Mouse (Mus musculus) CH12.LX (cell line): ENCODE results near the gene Urgcp. TPM values are rescaled to one million over a fixed set of nuclear protein-coding genes. Genes with fewer than 3 reads are reported as not detected.

ENCODE experiments used
- DNase-seq: peaks from one replicate; pipeline ENCODE4 v3.0.0-alpha.2; 2013; ENCODE audit errors: extremely low read depth
- H3K27ac ChIP-seq: 2 replicates; pipeline ENCODE4 v1.5.1; 2012; ENCODE audit warnings: low read depth, mild to moderate bottlenecking, control low read depth, moderate library complexity; ENCODE audit not compliant: insufficient read depth
- H3K27me3 ChIP-seq: replicated peaks from 2 replicates; pipeline ENCODE3; 2012; ENCODE audit warnings: inconsistent platforms
- H3K36me3 ChIP-seq, 2 experiments: replicated peaks in 1 of 2; 2 replicates each; pipeline versions ENCODE3 to v1.6.1; 2012; ENCODE audit warnings: inconsistent platforms in 1 of 2, low read length in 1 of 2, mild to moderate bottlenecking in 1 of 2, mixed read lengths in 1 of 2, moderate library complexity in 1 of 2; ENCODE audit not compliant: control insufficient read depth in 1 of 2, insufficient read depth in 1 of 2
- H3K4me1 ChIP-seq, 2 experiments: 2 replicates each; pipeline ENCODE4 v1.6.1; 2012; ENCODE audit warnings: inconsistent platforms in 1 of 2, moderate library complexity in 1 of 2; ENCODE audit not compliant: insufficient read depth in 2 of 2, control insufficient read depth in 1 of 2
- H3K4me2 ChIP-seq: 2 replicates; pipeline ENCODE4 v1.6.1; 2012; ENCODE audit warnings: low read depth, mild to moderate bottlenecking, control low read depth; ENCODE audit not compliant: poor library complexity, insufficient read depth, severe bottlenecking
- H3K4me3 ChIP-seq, 3 experiments: fragments of 150-350 bp in 1 of 3; sonication (generic) in 1 of 3; replicated peaks in 1 of 3; 2 replicates each; pipeline versions ENCODE3 to v1.5.1; 2011 to 2012; ENCODE audit warnings: low read depth in 2 of 3, low read length in 2 of 3, mild to moderate bottlenecking in 2 of 3, moderate library complexity in 2 of 3, control low read depth in 1 of 3, improper control_type of control experiment in 1 of 3, inconsistent platforms in 1 of 3, mixed read lengths in 1 of 3; ENCODE audit not compliant: poor library complexity in 1 of 3
- H3K79me2 ChIP-seq: replicated peaks from 2 replicates; pipeline ENCODE4 v1.6.1; 2012; ENCODE audit warnings: mild to moderate bottlenecking, moderate library complexity; ENCODE audit not compliant: control insufficient read depth, poor library complexity, insufficient read depth, severe bottlenecking; ENCODE audit errors: extremely low read depth
- H3K9ac ChIP-seq: 2 replicates; pipeline ENCODE4 v1.6.1; 2012; ENCODE audit warnings: low read depth, mild to moderate bottlenecking, control low read depth, moderate library complexity; ENCODE audit not compliant: insufficient read depth
- H3K9me3 ChIP-seq: replicated peaks from 2 replicates; pipeline ENCODE3; 2012; ENCODE audit warnings: low read length, inconsistent platforms, mixed read lengths
- CHD1 ChIP-seq: IDR thresholded peaks from 2 replicates; pipeline ENCODE4 v1.6.1; 2012; ENCODE audit warnings: low read depth, low read length, improper control_type of control experiment, inconsistent platforms
- CTCF ChIP-seq, 2 experiments: IDR thresholded peaks in 1 of 2; conservative IDR thresholded peaks in 1 of 2; 2 replicates each; pipeline ENCODE4 v1.5.1; 2011 to 2012; ENCODE audit warnings: low read depth in 2 of 2, low read length in 2 of 2, improper control_type of control experiment in 1 of 2, inconsistent platforms in 1 of 2, mild to moderate bottlenecking in 1 of 2, moderate library complexity in 1 of 2
- E2F4 ChIP-seq: IDR thresholded peaks from 2 replicates; pipeline ENCODE4 v1.6.1; 2011; ENCODE audit warnings: low read depth, low read length, improper control_type of control experiment; ENCODE audit not compliant: insufficient replicate concordance
- ETS1 ChIP-seq: conservative IDR thresholded peaks from 2 replicates; pipeline ENCODE4 v1.6.1; 2012; ENCODE audit warnings: low read depth, mild to moderate bottlenecking, inconsistent platforms, low read length, improper control_type of control experiment, moderate library complexity
- JUN ChIP-seq: IDR thresholded peaks from 2 replicates; pipeline ENCODE4 v1.6.1; 2011; ENCODE audit warnings: low read depth, mild to moderate bottlenecking, low read length, improper control_type of control experiment, moderate library complexity; ENCODE audit not compliant: insufficient read depth
- JUND ChIP-seq: conservative IDR thresholded peaks from 2 replicates; pipeline ENCODE4 v1.6.1; 2011; ENCODE audit warnings: low read depth, low read length, improper control_type of control experiment
- KAT2A ChIP-seq: IDR thresholded peaks from 2 replicates; pipeline ENCODE4 v1.6.1; 2012; ENCODE audit warnings: low read length, improper control_type of control experiment, inconsistent platforms; ENCODE audit not compliant: insufficient replicate concordance
- MEF2A ChIP-seq: IDR thresholded peaks from 2 replicates; pipeline ENCODE4 v1.6.1; 2014; ENCODE audit warnings: low read depth, mild to moderate bottlenecking, inconsistent platforms, low read length, improper control_type of control experiment, borderline replicate concordance
- MXI1 ChIP-seq: IDR thresholded peaks from 2 replicates; pipeline ENCODE4 v1.6.1; 2011; ENCODE audit warnings: mild to moderate bottlenecking, low read depth, low read length, improper control_type of control experiment
- MYC ChIP-seq: IDR thresholded peaks from 2 replicates; pipeline ENCODE4 v1.6.1; 2011; ENCODE audit warnings: low read depth, mild to moderate bottlenecking, improper control_type of control experiment, low read length
- NELFE ChIP-seq: IDR thresholded peaks from 2 replicates; pipeline ENCODE4 v1.6.1; 2011; ENCODE audit warnings: low read depth, low read length, improper control_type of control experiment
- PAX5 ChIP-seq: IDR thresholded peaks from 2 replicates; pipeline ENCODE4 v1.6.1; 2012; ENCODE audit warnings: low read length, inconsistent platforms, mixed read lengths
- POLR2AphosphoS2 ChIP-seq: IDR thresholded peaks from 2 replicates; pipeline ENCODE4 v1.6.1; 2011; ENCODE audit warnings: low read depth, low read length, improper control_type of control experiment
- RAD21 ChIP-seq: IDR thresholded peaks from 2 replicates; pipeline ENCODE4 v1.6.1; 2011; ENCODE audit warnings: low read depth, mild to moderate bottlenecking, low read length, improper control_type of control experiment, moderate library complexity
- RCOR1 ChIP-seq: conservative IDR thresholded peaks from 2 replicates; pipeline ENCODE4 v1.6.1; 2012; ENCODE audit warnings: low read depth, mild to moderate bottlenecking, inconsistent platforms, low read length, improper control_type of control experiment
- SIN3A ChIP-seq: IDR thresholded peaks from 2 replicates; pipeline ENCODE4 v1.6.1; 2012; ENCODE audit warnings: low read length, improper control_type of control experiment, inconsistent platforms
- SMC3 ChIP-seq: IDR thresholded peaks from 2 replicates; pipeline ENCODE4 v1.6.1; 2011; ENCODE audit warnings: low read depth, low read length, improper control_type of control experiment
- TCF12 ChIP-seq: IDR thresholded peaks from 2 replicates; pipeline ENCODE4 v1.6.1; 2014; ENCODE audit warnings: low read depth, mild to moderate bottlenecking, inconsistent platforms, low read length, improper control_type of control experiment
- UBTF ChIP-seq: IDR thresholded peaks from 2 replicates; pipeline ENCODE4 v1.6.1; 2012; ENCODE audit warnings: low read depth, mild to moderate bottlenecking, inconsistent platforms, low read length, improper control_type of control experiment, moderate library complexity
- USF1 ChIP-seq: IDR thresholded peaks from 2 replicates; pipeline ENCODE4 v1.6.1; 2014; ENCODE audit warnings: low read depth, mild to moderate bottlenecking, inconsistent platforms, low read length, improper control_type of control experiment
- ZC3H11A ChIP-seq: IDR thresholded peaks from 2 replicates; pipeline ENCODE4 v1.6.1; 2012; ENCODE audit warnings: low read depth, mild to moderate bottlenecking, inconsistent platforms, low read length, improper control_type of control experiment
- ZMIZ1 ChIP-seq: IDR thresholded peaks from 2 replicates; pipeline ENCODE4 v1.6.1; 2012; ENCODE audit warnings: low read depth, mild to moderate bottlenecking, inconsistent platforms, low read length, improper control_type of control experiment
- ZNF384 ChIP-seq: IDR thresholded peaks from 2 replicates; pipeline ENCODE4 v1.6.1; 2012; ENCODE audit warnings: low read depth, low read length, improper control_type of control experiment, inconsistent platforms
- dilution Hi-C: fragments of 300-500 bp; cut with MboI; formaldehyde crosslinking; loops from 2 replicates; pipeline ENCODE4 v1.14.3; 2020; ENCODE audit warnings: low sequenced_read_pairs; ENCODE audit not compliant: extremely low pct_unique_long_range_greater_than_20kb, extremely low pct_ligation_motif_present
- in situ Hi-C: fragments of 300-500 bp; cut with MboI; formaldehyde crosslinking; loops from 3 replicates; pipeline ENCODE4 v1.14.3; 2019; ENCODE audit warnings: low sequenced_read_pairs, low pct_ligation_motif_present, low pct_unique_long_range_greater_than_20kb, mixed read lengths
- polyA plus RNA-seq: library from polyadenylated mRNA; unstranded; fragments of >175 nt; gene quantifications from 2 replicates; pipeline ENCODE4 v1.2.1, GENCODE M21; 2012; ENCODE audit warnings: low read depth; ENCODE audit not compliant: insufficient read length
- total RNA-seq, 2 experiments: library from RNA; depleted of rRNA; stranded (reverse); fragments of 300-350 nt in 1 of 2; fragments of >200 nt in 1 of 2; gene quantifications; 2 replicates each; pipeline ENCODE4 v1.2.3; 2012 to 2014

Gene Urgcp
- total and polyA plus RNA-seq, 3 experiments: 11.7 to 13.1 (median 11.7) TPM

GRCm38 (mm10) chr11:5778481-5778880 lies 16.3 kb upstream of the Urgcp start:
- Histone ChIP-seq H3K79me2 (no peaks in the 10 kb centered on the region), H3K4me1 (no peaks in the 10 kb centered on the region), H3K4me3 (no peak overlapping the region), H3K27me3 (no peaks in the 10 kb centered on the region), H3K4me2 (no peak overlapping the region), H3K36me3 (peaks cover 14 to 41% of the 10 kb centered on the region in 2 experiments), H3K9ac (no peak overlapping the region), H3K9me3 (no peaks in the 10 kb centered on the region), H3K27ac (no peak overlapping the region)
- dilution Hi-C loops (no loop called here), in situ Hi-C loops (no loop called here)
- no peak for DNase-seq
- TF ChIP-seq SMC3 (peak; percentile 64), RCOR1 (no peak), RAD21 (peak; percentile 81), CTCF (conservative IDR thresholded peaks at IDR 0.05 in 1 of 2, IDR thresholded peaks at IDR 0.05 in 1 of 2; ENCODE audit: low read depth in 2 of 2, low read length in 2 of 2) (peak; percentile 30 to 82; a peak in 3 of 4 replicates)

GRCm38 (mm10) chr11:5766019-5766418 lies 3.8 kb upstream of the Urgcp start:
- Histone ChIP-seq H3K9ac (no peak overlapping the region), H3K79me2 (no peaks in the 10 kb centered on the region; the same call in 1 of the 2 replicates), H3K36me3 (peaks cover 12 to 43% of the 10 kb centered on the region in 2 experiments), H3K9me3 (no peaks in the 10 kb centered on the region), H3K27ac (no peak overlapping the region), H3K4me3 (no peak overlapping the region), H3K27me3 (no peaks in the 10 kb centered on the region), H3K4me1 (peaks cover 0 to 11% of the 10 kb centered on the region in 2 experiments; a peak in 2 of 4 replicates), H3K4me2 (no peak overlapping the region)
- in situ Hi-C loops: no loop called here
- no peak for TF ChIP-seq KAT2A
- no peak for TF ChIP-seq USF1
- no peak for TF ChIP-seq ZNF384
- TF ChIP-seq NELFE: no peak
- TF ChIP-seq ETS1: no peak
- TF ChIP-seq MEF2A: no peak
- TF ChIP-seq JUN: no peak
- TF ChIP-seq ZC3H11A: no peak
- no peak for TF ChIP-seq SIN3A
- TF ChIP-seq POLR2AphosphoS2: no peak
- no peak for TF ChIP-seq TCF12
- TF ChIP-seq JUND: no peak
- TF ChIP-seq PAX5: no peak
- no peak for TF ChIP-seq MYC
- no peak for TF ChIP-seq ZMIZ1
- TF ChIP-seq CHD1: no peak
- TF ChIP-seq UBTF: no peak
- no peak for TF ChIP-seq MXI1
- TF ChIP-seq E2F4: no peak
- DNase-seq: no peak
- dilution Hi-C loops: no loop called here
